Mouse (Mus musculus): ENCODE data around the gene Gm4491.

- TF ChIP-seq CTCF (IDR thresholded peaks at IDR 0.05; ENCODE audit: extremely low read depth, insufficient read length, insufficient replicate concordance, low read depth, low read length): no peak
- TF ChIP-seq POLR2A (IDR thresholded peaks at IDR 0.05; ENCODE audit: low read depth, low read length): no peak
Measured at GRCm38 (mm10) chr14:57135265-57135664, 19.6 kb upstream of the Gm4491 start.
